10 mouse cellular contexts compared by ENCODE assay signal in the genomic region with DNA sequence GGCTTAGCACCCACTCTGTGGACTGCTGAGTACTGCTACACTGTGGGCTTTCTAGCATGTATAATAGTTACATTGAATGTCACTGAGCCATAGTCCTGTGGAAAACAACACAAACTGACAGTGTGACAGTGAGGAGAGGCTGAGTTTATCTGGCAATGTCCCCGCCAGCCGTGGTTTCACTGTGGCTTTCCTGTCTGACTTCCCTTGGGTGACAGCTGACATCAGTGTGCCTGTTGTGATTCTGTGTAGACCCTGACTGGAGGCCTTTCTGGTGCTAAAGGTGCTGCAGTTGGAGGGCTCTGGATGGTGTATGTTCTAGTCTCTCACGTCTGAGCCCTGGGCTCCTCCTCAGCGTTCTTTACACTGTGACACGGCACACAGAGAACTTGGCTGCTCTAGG.
"Had no signal": no experiment of that assay in that cellular context is flagged by ENCODE, and none has a peak within 500 bp of the region (broad histone marks: within the 10 kb centered on the region; RNA-seq: fewer than 3 reads in every experiment).

No protein-coding gene starts in this region.

- DNase-seq: kidney, adult 11 months; kidney, adult 9 months; kidney, postnatal 4 days; lung, adult 18-20 months; lung, postnatal 36 days; retina, postnatal 1 day; right cerebral cortex, postnatal 4 days; spleen, adult 18-20 months; thymus, postnatal 36 days had no signal

- ATAC-seq: midbrain, embryonic 13.5 days had no signal
